Mouse (Mus musculus): ENCODE data around the gene 1700015F17Rik.
A peak's percentile ranks its signal among the peaks of the same experiment; 100 is the strongest.

GRCm38 (mm10) chr5:5507701-5508225 is 28.8 kb upstream of the 1700015F17Rik start:
- TF ChIP-seq POLR2A (IDR thresholded peaks at IDR 0.05; ENCODE audit: control insufficient read depth, low read depth, low read length) (no peak), CTCF (IDR thresholded peaks at IDR 0.05; ENCODE audit: control insufficient read depth, insufficient read depth, insufficient replicate concordance, low read depth, low read length) (peak; percentile 41; the same call in 1 of the 2 replicates)

Measured in testis, adult 2 months (tissue).